Mouse (Mus musculus) cortical plate, adult 2 months (tissue): ENCODE results near the gene Smox.

Experiments
- CTCF ChIP-seq: fragments of 200-500 bp; IDR thresholded peaks from 2 replicates; pipeline ENCODE4 v1.5.1; 2011; ENCODE audit warnings: mild to moderate bottlenecking, control low read depth, low read length; ENCODE audit not compliant: insufficient read depth; ENCODE audit errors: extremely low read depth
- POLR2A ChIP-seq: fragments of 200-500 bp; IDR thresholded peaks from 2 replicates; pipeline ENCODE4 v1.6.1; 2011; ENCODE audit warnings: mild to moderate bottlenecking, low read length, control low read depth; ENCODE audit not compliant: insufficient read depth; ENCODE audit errors: extremely low read depth

- no peak for TF ChIP-seq CTCF
- no peak for TF ChIP-seq POLR2A
These were observed 29.4 kb downstream of the Smox start for GRCm38 (mm10) chr2:131520743-131521142.
